Mouse (Mus musculus) lung, postnatal 0 days (tissue): ENCODE measurements around the gene Ifna15.

Experiments
- CTCF ChIP-seq: IDR thresholded peaks from 2 replicates; pipeline ENCODE4 v1.5.1; 2016; ENCODE audit warnings: antibody characterized with exemption, mild to moderate bottlenecking
- EP300 ChIP-seq: IDR thresholded peaks from 2 replicates; pipeline ENCODE4 v1.6.1; 2016; ENCODE audit warnings: antibody characterized with exemption, mild to moderate bottlenecking, control low read depth

- TF ChIP-seq CTCF: peak; percentile 82
- no peak for TF ChIP-seq EP300
These were observed 43.6 kb downstream of the Ifna15 start for GRCm38 (mm10) chr4:88514403-88514802.
